Mouse (Mus musculus) cerebellum, adult 9-11 months (tissue): ENCODE results near the gene Prelid3b.

Experiments used
- DNase-seq: peaks from one replicate; pipeline ENCODE4 v3.0.0; 2022

Prelid3b gene

GRCm38 (mm10) chr2:174424301-174425085 lies 48.4 kb downstream of the Prelid3b start:
- DNase-seq: no peak

GRCm38 (mm10) chr2:174421107-174421506 lies 51.8 kb downstream of the Prelid3b start:
- DNase-seq: no peak

- peak; percentile 93 for DNase-seq
These were observed 57.1 kb downstream of the Prelid3b start, which contains the start of gene Nelfcd for GRCm38 (mm10) chr2:174415731-174416310. Nelfcd (plus strand) TSS chr2:174415804.
